Mouse (Mus musculus): ENCODE results near the gene Plxna2. TPM values are rescaled to one million over a fixed set of nuclear protein-coding genes. Genes with fewer than 3 reads are reported as not detected.

Plxna2 gene
- total RNA-seq, 2 experiments from 2014 or later: 93.9 to 106 TPM

GRCm38 (mm10) chr1:194839230-194839910 is 221.4 kb downstream of the Plxna2 start:
- intact Hi-C loops (cut with DNase I): loop anchor here (2.0 kb wide), 1 partner anchor 123 kb away; no protein-coding TSS in a partner anchor
- peak; percentile 71 to 81 for DNase-seq (ENCODE audit: low spot score in 2 of 2)

GRCm38 (mm10) chr1:194843020-194843419 is 225.0 kb downstream of the Plxna2 start:
- no peak for DNase-seq (ENCODE audit: low spot score in 2 of 2)
- intact Hi-C loops (cut with DNase I): no loop called here

- intact Hi-C loops (cut with DNase I): no loop called here
- no peak for DNase-seq (ENCODE audit: low spot score in 2 of 2)
Observed at GRCm38 (mm10) chr1:194847014-194847413, 229.0 kb downstream of the Plxna2 start.

- intact Hi-C loops (cut with DNase I): no loop called here
- DNase-seq (ENCODE audit: low spot score in 2 of 2): no peak
Observed at GRCm38 (mm10) chr1:194851242-194852064, 233.4 kb downstream of the Plxna2 start.

- DNase-seq (ENCODE audit: low spot score in 2 of 2): no peak
- intact Hi-C loops (cut with DNase I): no loop called here
Observed at GRCm38 (mm10) chr1:194852065-194852358, 234.0 kb downstream of the Plxna2 start.

Small RNA genes within 50 kb of the gene (microRNA-seq; reads per million reads assigned to microRNA genes)
- gene Mir3962: 0 to 0.67 reads per million in 2 experiments

Measured in left cerebral cortex, postnatal 14 days (tissue).